Mouse (Mus musculus): Measurements from ENCODE around the gene E2f4.
A peak's percentile ranks its signal among the peaks of the same experiment; 100 is the strongest.

E2f4 gene

GRCm38 (mm10) chr8:105297511-105298192 is at the start of gene E2f4:
TSS of gene E2f4 (plus strand) at chr8:105297663.
- peak; percentile 94; the same call in 1 of the 2 replicates for TF ChIP-seq GATA4 (IDR thresholded peaks at IDR 0.05; ENCODE audit: insufficient replicate concordance, low read length)

- no peak for TF ChIP-seq GATA4 (IDR thresholded peaks at IDR 0.05; ENCODE audit: insufficient replicate concordance, low read length)
Observed at GRCm38 (mm10) chr8:105251954-105252353, 45.5 kb upstream of the E2f4 start.

- TF ChIP-seq GATA4 (IDR thresholded peaks at IDR 0.05; ENCODE audit: insufficient replicate concordance, low read length): no peak
Observed at GRCm38 (mm10) chr8:105252680-105253537, 44.6 kb upstream of the E2f4 start.

DNA sequence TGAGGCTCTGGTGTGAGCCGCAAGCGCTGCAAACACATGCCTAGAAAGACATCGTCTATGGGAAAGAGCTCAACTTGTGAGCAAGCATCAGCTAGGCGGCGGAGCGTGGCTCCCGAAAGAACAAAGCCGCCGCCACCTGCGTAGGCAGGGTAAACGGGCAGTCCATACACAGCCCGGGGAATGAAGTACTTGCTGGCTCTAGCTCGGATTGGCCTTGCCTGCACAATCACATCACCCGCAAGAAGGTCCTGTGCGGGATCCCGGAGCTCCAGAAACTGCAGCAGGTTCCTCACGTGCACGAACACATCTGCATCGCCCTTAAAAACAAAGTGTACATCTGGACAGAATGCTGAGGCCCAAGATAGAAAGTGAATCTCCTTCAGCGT is 43.7 kb upstream of the E2f4 start:
- TF ChIP-seq GATA4 (IDR thresholded peaks at IDR 0.05; ENCODE audit: insufficient replicate concordance, low read length): no peak

- TF ChIP-seq GATA4 (IDR thresholded peaks at IDR 0.05; ENCODE audit: insufficient replicate concordance, low read length): no peak
Observed at GRCm38 (mm10) chr8:105254152-105254965, 43.1 kb upstream of the E2f4 start.

GRCm38 (mm10) chr8:105254966-105255350 is 42.5 kb upstream of the E2f4 start, which contains the start of gene B3gnt9:
TSS of gene B3gnt9 (minus strand) at chr8:105255153.
- TF ChIP-seq GATA4 (IDR thresholded peaks at IDR 0.05; ENCODE audit: insufficient replicate concordance, low read length): no peak

DNA sequence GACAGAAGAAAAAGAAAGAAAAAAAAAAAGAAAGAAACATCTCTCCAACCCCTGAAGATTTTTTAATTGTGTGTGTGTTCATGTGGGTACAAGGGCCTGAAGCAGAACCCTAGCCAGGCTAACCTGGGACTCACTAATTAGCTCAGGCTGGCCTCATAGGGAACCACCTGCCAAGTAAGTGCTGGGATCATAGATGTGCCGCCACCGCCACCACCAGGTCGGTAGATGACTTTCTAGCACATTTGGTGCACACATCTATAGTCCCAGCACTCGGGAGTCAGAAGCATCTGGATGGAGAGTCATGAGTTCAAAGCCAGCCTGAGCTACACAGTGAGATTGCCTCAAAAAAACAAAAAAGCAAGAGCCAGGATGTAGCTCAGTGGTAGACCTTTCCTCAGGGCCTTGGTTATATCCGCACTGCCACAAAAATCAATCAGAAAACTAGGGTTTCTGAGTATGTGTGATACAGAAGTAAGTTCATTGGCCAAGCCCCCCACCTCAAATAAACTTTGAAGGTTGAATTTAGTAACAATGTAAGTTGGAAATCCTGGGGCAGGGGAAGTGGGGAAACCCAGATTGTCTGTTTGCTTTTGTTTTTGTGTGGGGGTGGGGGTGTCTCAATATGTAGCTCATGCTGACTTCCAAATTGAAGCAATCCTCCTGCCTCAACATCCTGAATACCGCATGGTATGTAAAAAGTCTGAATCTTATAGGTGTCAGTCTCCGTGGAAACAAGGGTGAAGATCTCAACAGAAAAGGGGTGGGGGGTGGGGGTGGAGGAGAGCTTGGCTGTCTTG is 39.9 kb upstream of the E2f4 start:
- no peak for TF ChIP-seq GATA4 (IDR thresholded peaks at IDR 0.05; ENCODE audit: insufficient replicate concordance, low read length)

GRCm38 (mm10) chr8:105258911-105259720 is 38.3 kb upstream of the E2f4 start:
- TF ChIP-seq GATA4 (IDR thresholded peaks at IDR 0.05; ENCODE audit: insufficient replicate concordance, low read length): no peak

DNA sequence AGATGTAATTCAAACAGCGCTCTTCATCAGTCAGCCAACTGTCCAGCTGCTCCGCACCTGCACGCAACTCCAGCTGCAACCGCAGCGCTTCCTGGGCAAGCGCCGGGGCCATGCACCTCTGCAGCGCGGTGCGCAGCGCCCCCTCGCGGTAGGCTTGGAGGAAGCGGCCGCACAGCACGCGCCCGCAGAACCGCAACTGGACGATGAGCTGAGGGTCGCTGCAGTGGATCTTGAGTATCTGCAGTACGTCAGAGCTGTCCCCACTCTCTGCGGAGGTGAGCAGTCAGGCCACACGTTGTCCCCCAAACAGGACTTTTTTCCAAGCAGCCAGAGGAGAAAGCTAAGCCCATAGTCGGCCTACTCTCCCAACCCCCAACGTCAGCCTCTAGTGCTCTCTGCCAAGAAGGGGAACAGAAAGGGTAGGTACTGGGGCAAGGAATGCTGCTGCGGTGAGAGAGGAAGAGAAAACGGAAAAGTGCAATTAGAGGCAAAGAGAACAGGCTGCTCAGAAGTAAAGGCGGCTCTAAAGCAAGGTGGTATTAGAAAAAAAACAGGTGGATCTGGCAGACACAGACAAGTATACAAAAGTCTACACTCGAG is 37.6 kb upstream of the E2f4 start:
- no peak for TF ChIP-seq GATA4 (IDR thresholded peaks at IDR 0.05; ENCODE audit: insufficient replicate concordance, low read length)

- no peak for TF ChIP-seq GATA4 (IDR thresholded peaks at IDR 0.05; ENCODE audit: insufficient replicate concordance, low read length)
Observed at GRCm38 (mm10) chr8:105260371-105261099, 36.9 kb upstream of the E2f4 start.

DNA sequence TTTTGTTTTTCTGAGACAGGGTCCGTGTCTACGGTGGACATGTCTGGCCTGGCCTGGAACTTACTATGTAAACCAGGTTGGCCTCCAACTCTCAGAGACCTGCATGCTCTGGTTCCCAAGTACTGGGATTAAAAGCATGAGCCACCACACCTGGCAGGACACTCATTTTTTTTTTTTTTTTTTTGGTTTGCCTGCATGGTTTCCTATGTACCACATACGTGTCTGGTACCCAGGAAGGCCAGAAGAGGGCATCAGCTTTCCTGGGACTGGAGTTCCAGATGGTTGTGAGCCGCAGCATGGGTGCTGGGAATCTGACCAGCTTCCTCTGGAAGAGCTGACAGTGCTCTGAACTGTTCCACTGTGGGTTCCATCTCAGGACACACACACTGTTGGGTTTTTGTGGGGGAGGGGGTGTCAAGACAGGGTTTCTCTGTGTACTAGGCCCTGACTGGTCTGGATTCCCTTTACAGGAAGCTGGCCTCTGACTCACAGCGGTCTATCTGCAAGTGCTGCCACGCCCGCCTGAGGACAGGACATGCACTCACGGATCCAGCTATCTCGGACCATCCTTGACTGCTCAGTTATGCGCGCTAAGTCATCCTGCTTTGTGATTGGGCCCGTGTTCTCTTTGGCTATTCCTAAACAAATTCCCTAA is 36.0 kb upstream of the E2f4 start:
- no peak for TF ChIP-seq GATA4 (IDR thresholded peaks at IDR 0.05; ENCODE audit: insufficient replicate concordance, low read length)

GRCm38 (mm10) chr8:105263244-105263912 is 34.1 kb upstream of the E2f4 start:
- no peak for TF ChIP-seq GATA4 (IDR thresholded peaks at IDR 0.05; ENCODE audit: insufficient replicate concordance, low read length)
